Mouse (Mus musculus): Measurements from ENCODE around the gene Slu7. TPM values are rescaled to one million over a fixed set of nuclear protein-coding genes. Genes with fewer than 3 reads are reported as not detected.

Gene Slu7
- total and polyA plus RNA-seq, 3 experiments: 3.8 to 27.8 (median 27.2) TPM

DNA sequence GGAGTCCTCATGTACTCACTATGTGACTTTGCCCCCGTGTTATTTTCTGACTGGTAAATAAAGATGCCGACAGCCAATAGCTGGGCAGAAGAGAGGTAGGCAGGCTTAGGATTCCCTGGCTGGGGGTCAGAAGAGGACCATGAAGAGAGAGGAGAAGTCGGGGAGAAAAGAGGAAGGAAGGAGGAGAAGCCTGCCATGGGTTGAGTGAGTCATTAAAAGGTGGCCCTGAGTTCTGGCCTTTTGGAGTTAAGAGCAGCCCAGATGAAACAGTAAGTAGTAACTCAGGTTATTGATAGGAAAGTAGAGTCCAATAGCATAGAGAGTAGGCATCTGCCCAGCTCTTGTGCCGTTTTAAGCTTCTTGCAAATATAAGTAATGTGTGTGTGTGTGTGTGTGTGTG, 17.8 kb downstream of the Slu7 start:
- Histone ChIP-seq H3K9ac (ENCODE audit: low read depth, low read length) (no peak overlapping the region), H3K27me3 (ENCODE audit: control insufficient read depth, insufficient read depth, low read length) (no peaks in the 10 kb centered on the region), H3K79me2 (replicated peaks; ENCODE audit: control insufficient read depth, insufficient read depth, low read length) (no peaks in the 10 kb centered on the region), H3K4me1 (ENCODE audit: control insufficient read depth, insufficient read depth, low read length) (no peaks in the 10 kb centered on the region), H3K27ac (no peak overlapping the region), H3K36me3 (ENCODE audit: control insufficient read depth, insufficient read depth, low read length) (no peaks in the 10 kb centered on the region; the same call in 1 of the 2 replicates), H3K4me3 (no peak overlapping the region)
- DNase-seq: no peak
- intact Hi-C loops (cut with DNase I): loop anchor here (5.0 kb wide), 1 partner anchor 136 kb away; the partner anchor contains the start of gene 4933415A04Rik
- 56% methylated on average over 4 of the region's 4 CpGs for WGBS
- TF ChIP-seq CTCF (IDR thresholded peaks at IDR 0.05) (no peak), POLR2A (IDR thresholded peaks at IDR 0.05; ENCODE audit: insufficient read depth, low read depth, low read length) (no peak), EP300 (IDR thresholded peaks at IDR 0.05; ENCODE audit: insufficient read depth, low read depth, low read length) (no peak)

DNA sequence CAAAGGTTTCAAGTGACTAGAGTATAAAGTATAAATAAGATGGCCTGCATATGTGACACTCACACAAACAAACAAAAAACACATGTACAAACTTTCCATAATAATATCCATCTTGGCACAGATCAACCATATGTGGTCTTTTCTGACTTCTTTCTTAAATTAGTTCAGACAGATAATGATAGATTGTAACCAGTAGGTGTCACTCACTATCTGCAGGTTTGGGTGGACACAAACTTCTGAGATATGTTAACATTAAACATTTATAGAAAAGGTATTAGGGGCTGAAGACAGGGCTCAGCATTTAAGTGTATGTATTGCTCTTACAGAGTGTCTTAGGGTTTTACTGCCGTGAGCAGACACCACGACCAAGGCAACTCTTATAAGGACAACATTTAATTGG, 18.7 kb downstream of the Slu7 start:
- intact Hi-C loops (cut with DNase I): loop anchor here (1.0 to 5.0 kb wide), 2 partner anchors 40 to 135 kb away; partner anchors contain the start of gene 4933415A04Rik
- H3K4me1 ChIP-seq (ENCODE audit: control insufficient read depth, insufficient read depth, low read length): no peaks in the 10 kb centered on the region
- no peak overlapping the region for H3K4me3 ChIP-seq
- no peak overlapping the region for H3K27ac ChIP-seq
- WGBS: 60% methylated on average over 2 of the region's 2 CpGs
- peak; percentile 67 for TF ChIP-seq CTCF (IDR thresholded peaks at IDR 0.05)
- no peak for TF ChIP-seq EP300 (IDR thresholded peaks at IDR 0.05; ENCODE audit: insufficient read depth, low read depth, low read length)
- H3K27me3 ChIP-seq (ENCODE audit: control insufficient read depth, insufficient read depth, low read length): no peaks in the 10 kb centered on the region
- H3K36me3 ChIP-seq (ENCODE audit: control insufficient read depth, insufficient read depth, low read length): no peaks in the 10 kb centered on the region
- no peaks in the 10 kb centered on the region for H3K79me2 ChIP-seq (replicated peaks; ENCODE audit: control insufficient read depth, insufficient read depth, low read length)
- H3K9ac ChIP-seq (ENCODE audit: low read depth, low read length): no peak overlapping the region
- no peak for DNase-seq

DNA sequence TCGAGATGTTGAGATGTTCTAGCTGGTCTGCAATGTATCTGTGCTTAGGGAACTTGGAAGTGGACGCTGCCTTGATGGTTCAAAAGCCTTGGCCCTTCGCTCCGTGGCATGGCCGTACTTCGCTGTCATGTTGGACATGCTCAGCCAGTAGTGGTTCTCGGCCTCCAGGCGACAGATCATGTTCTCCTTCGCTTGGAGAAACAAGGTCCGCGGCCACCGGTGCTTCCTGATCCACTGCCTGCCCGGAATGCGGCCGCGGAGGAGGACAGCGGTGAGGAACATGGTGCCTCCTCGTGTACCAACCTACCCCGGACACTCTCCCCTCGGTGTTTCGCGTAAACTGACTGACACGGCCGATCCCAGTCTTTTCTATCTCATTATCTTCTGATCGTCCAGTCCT, 29.7 kb downstream of the Slu7 start:
- 92% methylated on average over 25 of the region's 25 CpGs for WGBS
- no peaks in the 10 kb centered on the region for H3K27me3 ChIP-seq (ENCODE audit: control insufficient read depth, insufficient read depth, low read length)
- no peak for DNase-seq
- no peaks in the 10 kb centered on the region for H3K79me2 ChIP-seq (replicated peaks; ENCODE audit: control insufficient read depth, insufficient read depth, low read length)
- H3K4me1 ChIP-seq (ENCODE audit: control insufficient read depth, insufficient read depth, low read length): no peaks in the 10 kb centered on the region
- H3K4me3 ChIP-seq: no peak overlapping the region
- no peak overlapping the region for H3K9ac ChIP-seq (ENCODE audit: low read depth, low read length)
- TF ChIP-seq POLR2A (IDR thresholded peaks at IDR 0.05; ENCODE audit: insufficient read depth, low read depth, low read length) (no peak), CTCF (IDR thresholded peaks at IDR 0.05) (no peak), EP300 (IDR thresholded peaks at IDR 0.05; ENCODE audit: insufficient read depth, low read depth, low read length) (no peak)
- no peaks in the 10 kb centered on the region for H3K36me3 ChIP-seq (ENCODE audit: control insufficient read depth, insufficient read depth, low read length)
- intact Hi-C loops (cut with DNase I): no loop called here
- H3K27ac ChIP-seq: no peak overlapping the region

DNA sequence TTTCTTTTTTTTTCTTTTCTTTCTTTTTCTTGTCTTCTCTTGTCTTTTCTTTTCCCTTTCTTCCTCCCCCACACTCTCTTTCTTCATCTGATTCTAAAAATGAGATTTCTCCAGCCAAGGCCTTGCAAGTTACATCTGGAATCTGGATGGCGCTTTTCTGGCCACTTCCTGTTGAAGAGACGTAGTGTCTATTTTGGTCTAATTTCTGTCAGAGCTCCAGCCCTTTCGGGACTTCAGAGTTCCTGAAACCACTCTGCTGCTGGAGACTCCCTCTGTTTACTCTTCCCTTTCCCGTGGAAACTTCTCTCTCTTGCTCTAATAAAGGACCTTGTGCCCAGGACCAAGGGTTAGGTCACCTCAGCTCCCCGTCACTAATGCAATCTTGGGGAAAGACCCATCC, 36.6 kb downstream of the Slu7 start:
- DNase-seq: peak in 1 of 2 experiments; percentile 42
- H3K27ac ChIP-seq: peak overlapping the region; percentile 64
- TF ChIP-seq CTCF (IDR thresholded peaks at IDR 0.05): no peak
- no peaks in the 10 kb centered on the region for H3K27me3 ChIP-seq (ENCODE audit: control insufficient read depth, insufficient read depth, low read length)
- no peak overlapping the region for H3K4me3 ChIP-seq
- WGBS: 5% methylated on average over 5 of the region's 5 CpGs
- H3K79me2 ChIP-seq (replicated peaks; ENCODE audit: control insufficient read depth, insufficient read depth, low read length): no peaks in the 10 kb centered on the region
- H3K4me1 ChIP-seq (ENCODE audit: control insufficient read depth, insufficient read depth, low read length): peaks cover 10% of the 10 kb centered on the region
- H3K9ac ChIP-seq (ENCODE audit: low read depth, low read length): no peak overlapping the region
- intact Hi-C loops (cut with DNase I): no loop called here
- H3K36me3 ChIP-seq (ENCODE audit: control insufficient read depth, insufficient read depth, low read length): peaks cover 2% of the 10 kb centered on the region

DNA sequence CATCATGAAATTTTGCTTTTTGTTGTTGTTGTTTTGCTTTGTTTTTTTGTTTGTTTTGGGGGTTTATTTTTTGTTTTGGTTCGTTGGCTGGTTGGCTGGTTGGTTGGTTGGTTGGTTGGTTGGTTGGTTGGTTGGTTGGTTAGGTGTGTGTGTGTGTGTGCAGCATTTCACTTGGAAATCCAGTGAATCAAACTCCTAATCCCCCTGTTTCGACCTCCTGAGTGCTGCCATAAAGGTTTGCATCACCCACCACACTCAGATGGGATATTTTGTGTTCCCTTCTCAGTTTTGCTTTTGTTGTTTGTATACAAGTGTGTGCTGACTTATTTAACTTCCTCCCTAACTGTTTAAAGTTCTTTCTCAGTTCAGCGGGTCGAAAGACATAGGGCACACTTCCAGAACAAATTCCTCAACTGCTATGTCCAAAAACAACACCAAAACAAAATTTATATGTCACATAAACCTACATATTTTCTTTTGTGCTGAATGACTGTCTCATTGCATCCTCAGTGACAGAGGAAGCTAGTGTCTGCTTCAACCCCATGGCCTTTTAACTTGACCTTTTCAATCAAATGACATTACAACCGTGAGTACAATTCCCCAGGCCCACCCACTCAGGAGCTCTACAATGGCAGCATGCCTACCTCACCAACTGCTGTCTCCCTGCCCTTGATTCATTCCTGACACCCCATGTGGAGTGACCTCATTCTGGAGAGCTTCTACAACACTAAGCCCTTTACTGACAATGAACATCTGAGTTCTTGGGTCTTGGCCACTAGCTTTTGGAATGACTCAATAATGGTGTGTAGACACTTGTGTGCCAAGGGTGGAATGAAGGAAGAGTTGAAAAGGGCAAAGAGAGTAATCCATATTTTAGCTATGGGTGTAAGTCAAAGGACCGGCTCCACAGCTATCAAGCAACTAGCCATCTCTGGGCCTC, 37.6 kb downstream of the Slu7 start:
- Histone ChIP-seq H3K9ac (ENCODE audit: low read depth, low read length) (no peak overlapping the region), H3K4me3 (no peak overlapping the region), H3K27me3 (ENCODE audit: control insufficient read depth, insufficient read depth, low read length) (no peaks in the 10 kb centered on the region), H3K27ac (peak overlapping the region; percentile 59), H3K79me2 (replicated peaks; ENCODE audit: control insufficient read depth, insufficient read depth, low read length) (no peaks in the 10 kb centered on the region), H3K36me3 (ENCODE audit: control insufficient read depth, insufficient read depth, low read length) (peaks cover 2% of the 10 kb centered on the region), H3K4me1 (ENCODE audit: control insufficient read depth, insufficient read depth, low read length) (peaks cover 10% of the 10 kb centered on the region)
- DNase-seq: no peak
- TF ChIP-seq POLR2A (IDR thresholded peaks at IDR 0.05; ENCODE audit: insufficient read depth, low read depth, low read length) (no peak), CTCF (IDR thresholded peaks at IDR 0.05) (no peak), EP300 (IDR thresholded peaks at IDR 0.05; ENCODE audit: insufficient read depth, low read depth, low read length) (no peak)
- 53% methylated on average over 6 of the region's 6 CpGs for WGBS
- intact Hi-C loops (cut with DNase I): no loop called here

DNA sequence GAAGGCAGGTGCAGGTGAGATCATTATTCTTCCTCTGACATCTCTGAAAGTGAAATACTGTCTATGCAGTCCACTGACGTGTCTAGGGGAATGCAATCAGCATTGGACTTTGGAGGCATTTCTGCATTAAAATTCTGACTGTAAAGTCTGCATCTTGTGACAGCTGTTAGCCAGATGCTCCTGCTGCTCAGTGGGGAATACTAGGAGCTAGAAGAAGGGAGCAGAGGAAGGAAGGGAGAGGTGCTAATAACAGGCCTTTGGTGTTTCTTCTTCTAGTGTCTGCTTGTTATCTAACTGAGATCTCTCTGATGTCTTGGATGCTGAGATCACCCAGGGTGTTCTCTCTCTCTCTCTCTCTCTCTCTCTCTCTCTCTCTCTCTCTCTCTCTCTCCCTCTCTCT, 39.6 kb downstream of the Slu7 start:
- intact Hi-C loops (cut with DNase I): no loop called here
- no peak for DNase-seq

More for the DNA sequence above, 39.6 kb downstream of the Slu7 start:
- 76% methylated on average over 1 of the region's 1 CpGs for whole genome bisulfite sequencing
- Histone ChIP-seq H3K79me2 (replicated peaks; ENCODE audit: control insufficient read depth, insufficient read depth, low read length) (no peaks in the 10 kb centered on the region), H3K9ac (ENCODE audit: low read depth, low read length) (no peak overlapping the region), H3K4me3 (no peak overlapping the region), H3K4me1 (ENCODE audit: control insufficient read depth, insufficient read depth, low read length) (peaks cover 10% of the 10 kb centered on the region), H3K27ac (no peak overlapping the region), H3K27me3 (ENCODE audit: control insufficient read depth, insufficient read depth, low read length) (no peaks in the 10 kb centered on the region), H3K36me3 (ENCODE audit: control insufficient read depth, insufficient read depth, low read length) (peaks cover 2% of the 10 kb centered on the region)
- TF ChIP-seq CTCF (IDR thresholded peaks at IDR 0.05): no peak
- no peak for TF ChIP-seq POLR2A (IDR thresholded peaks at IDR 0.05; ENCODE audit: insufficient read depth, low read depth, low read length)
- no peak for TF ChIP-seq EP300 (IDR thresholded peaks at IDR 0.05; ENCODE audit: insufficient read depth, low read depth, low read length)

All from heart, adult 2 months (tissue).